Mouse (Mus musculus) thymus, postnatal 0 days (tissue): Measurements from ENCODE around the gene Nxph1. TPM values are rescaled to one million over a fixed set of nuclear protein-coding genes. Genes with fewer than 3 reads are reported as not detected.

Source experiments
- DNase-seq: peaks from one replicate; pipeline ENCODE4 v3.0.0-alpha.2; 2015; ENCODE audit warnings: low spot score
- polyA plus RNA-seq: library from polyadenylated mRNA; unstranded; fragments of >200 nt; fragmentation: Nextera tagmentation; extraction: Ambion mirVana; gene quantifications from 2 replicates; pipeline ENCODE4 v1.2.1, GENCODE M21; 2015

Nxph1 gene
- polyA plus RNA-seq: 0.18 and 0.25 TPM in 2 replicates

GRCm38 (mm10) chr6:8948131-8948470, at the start of gene Nxph1:
Gene Nxph1, plus strand, starts transcription at chr6:8948431.
- DNase-seq: no peak

- no peak for DNase-seq
These were observed 48.1 kb upstream of the Nxph1 start for GRCm38 (mm10) chr6:8900021-8900728.

- DNase-seq: no peak
These were observed 47.5 kb upstream of the Nxph1 start for GRCm38 (mm10) chr6:8900729-8901122.

- DNase-seq: no peak
These were observed 40.3 kb upstream of the Nxph1 start for GRCm38 (mm10) chr6:8907917-8908316.

- DNase-seq: no peak
These were observed 34.8 kb upstream of the Nxph1 start for GRCm38 (mm10) chr6:8913404-8913803.

GRCm38 (mm10) chr6:8914682-8915081, 33.5 kb upstream of the Nxph1 start:
- DNase-seq: no peak

- DNase-seq: no peak
These were observed 23.8 kb upstream of the Nxph1 start for GRCm38 (mm10) chr6:8924481-8924880.

GRCm38 (mm10) chr6:8935241-8935640, 13.0 kb upstream of the Nxph1 start:
- no peak for DNase-seq

- peak; percentile 41 for DNase-seq
These were observed 12.5 kb upstream of the Nxph1 start for GRCm38 (mm10) chr6:8935705-8936104.

- DNase-seq: no peak
These were observed 12.1 kb upstream of the Nxph1 start for GRCm38 (mm10) chr6:8936168-8936567.

GRCm38 (mm10) chr6:8948471-8949411, 510 bp downstream of the Nxph1 start:
- DNase-seq: peak; percentile 5

GRCm38 (mm10) chr6:8949665-8950201, 1.5 kb downstream of the Nxph1 start:
- DNase-seq: no peak

GRCm38 (mm10) chr6:8950611-8951325, 2.5 kb downstream of the Nxph1 start:
- DNase-seq: no peak

- DNase-seq: peak; percentile 23
These were observed 3.1 kb downstream of the Nxph1 start for GRCm38 (mm10) chr6:8951326-8951695.

- DNase-seq: no peak
These were observed 3.8 kb downstream of the Nxph1 start for GRCm38 (mm10) chr6:8951884-8952590.

GRCm38 (mm10) chr6:8955817-8956529, 7.7 kb downstream of the Nxph1 start:
- no peak for DNase-seq

GRCm38 (mm10) chr6:8956743-8957528, 8.7 kb downstream of the Nxph1 start:
- DNase-seq: no peak

GRCm38 (mm10) chr6:8957529-8957887, 9.3 kb downstream of the Nxph1 start:
- no peak for DNase-seq

GRCm38 (mm10) chr6:8958081-8958919, 10.1 kb downstream of the Nxph1 start:
- no peak for DNase-seq
